Mouse (Mus musculus) embryonic fibroblast, embryonic 13.5 days (primary cell): ENCODE measurements around the gene Scube2.

Source experiments
- CTCF ChIP-seq: IDR thresholded peaks from 2 replicates; pipeline ENCODE4 v1.5.1; 2011; ENCODE audit warnings: mild to moderate bottlenecking, control low read depth, low read length, moderate library complexity, borderline replicate concordance; ENCODE audit not compliant: insufficient read depth
- POLR2A ChIP-seq: IDR thresholded peaks from 2 replicates; pipeline ENCODE4 v1.6.1; 2011; ENCODE audit warnings: low read depth, mild to moderate bottlenecking, control low read depth, low read length, moderate library complexity

DNA sequence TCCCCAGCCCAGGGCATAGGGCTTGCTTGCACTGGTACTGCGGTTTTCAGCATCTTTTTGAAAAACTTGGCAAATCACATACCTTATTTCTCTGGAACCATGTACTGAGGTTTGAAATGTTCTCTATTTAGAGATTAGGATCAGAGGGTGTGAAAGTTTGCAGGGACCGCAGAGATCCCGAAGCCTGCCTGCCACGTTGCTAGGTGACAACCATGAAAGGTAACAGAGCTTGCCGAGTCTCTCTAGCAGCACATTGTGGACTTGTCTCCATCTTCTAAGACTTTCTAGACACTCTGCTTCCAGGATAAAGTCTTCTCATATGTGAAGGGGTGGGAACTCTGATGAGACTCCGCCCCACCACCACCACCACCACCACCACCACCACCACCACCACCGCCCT is 13.5 kb downstream of the Scube2 start:
- TF ChIP-seq CTCF (no peak), POLR2A (no peak)
